Mouse (Mus musculus): Measurements from ENCODE around the gene H2-Ob. TPM values are rescaled to one million over a fixed set of nuclear protein-coding genes. Genes with fewer than 3 reads are reported as not detected.
A peak's percentile ranks its signal among the peaks of the same experiment; 100 is the strongest.

Gene H2-Ob
- total RNA-seq, 2 experiments from 2014 or later, result 0.16 to 0.18 TPM

- DNase-seq (ENCODE audit: extremely low spot score in 1 of 2, low spot score in 2 of 2), result no peak
- H3K27ac ChIP-seq, result no peak overlapping the region
- no peak for TF ChIP-seq CTCF (IDR thresholded peaks at IDR 0.05)
- H3K4me3 ChIP-seq, result no peak overlapping the region
- intact Hi-C loops (cut with DNase I), result no loop called here
Observed at GRCm38 (mm10) chr17:34256501-34256900, 17.8 kb downstream of the H2-Ob start.

- intact Hi-C loops (cut with DNase I), result no loop called here
- DNase-seq (ENCODE audit: extremely low spot score in 1 of 2, low spot score in 2 of 2), result peak; percentile 79 to 85
- Histone ChIP-seq H3K27ac (no peak within 1 kb of the TSS), H3K4me3 (no peak within 1 kb of the TSS)
- no peak for TF ChIP-seq CTCF (IDR thresholded peaks at IDR 0.05)
Observed at GRCm38 (mm10) chr17:34257594-34258375, 19.1 kb downstream of the H2-Ob start, which contains the start of gene H2-Ab1. Gene H2-Ab1, plus strand, starts transcription at chr17:34257689.

DNA sequence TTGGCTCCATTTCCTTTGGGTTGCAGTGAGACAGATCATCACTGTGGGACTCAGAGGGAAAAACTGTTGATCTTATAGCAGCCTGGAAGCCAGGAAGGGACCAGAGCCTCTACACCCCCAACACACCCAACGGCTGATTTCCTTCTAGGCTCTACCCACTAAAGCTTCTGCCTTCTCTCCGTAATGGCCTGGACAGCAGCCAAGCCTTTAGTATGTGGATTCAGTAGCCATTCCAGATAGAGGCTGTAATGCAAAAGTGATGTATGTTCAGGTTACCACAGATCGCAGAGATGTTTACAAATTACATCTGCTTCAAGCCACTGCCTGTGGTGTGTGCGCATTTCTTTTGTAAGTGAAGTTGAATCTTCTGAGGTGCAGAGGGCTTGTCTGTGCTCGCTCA lies 21.8 kb downstream of the H2-Ob start:
- no peak for DNase-seq (ENCODE audit: extremely low spot score in 1 of 2, low spot score in 2 of 2)
- intact Hi-C loops (cut with DNase I), result loop anchor here (5.0 kb wide), 1 partner anchor 47 kb away; the partner anchor contains the start of gene H2-Eb1
- TF ChIP-seq CTCF (IDR thresholded peaks at IDR 0.05), result no peak
- H3K27ac ChIP-seq, result no peak overlapping the region
- no peak overlapping the region for H3K4me3 ChIP-seq

GRCm38 (mm10) chr17:34261502-34261901 lies 22.8 kb downstream of the H2-Ob start:
- Histone ChIP-seq H3K4me3 (no peak overlapping the region), H3K27ac (no peak overlapping the region)
- TF ChIP-seq CTCF (IDR thresholded peaks at IDR 0.05), result no peak
- peak; percentile 54 to 57 for DNase-seq (ENCODE audit: extremely low spot score in 1 of 2, low spot score in 2 of 2)
- intact Hi-C loops (cut with DNase I), result loop anchor here (5.0 kb wide), 1 partner anchor 46 kb away; the partner anchor contains the start of gene H2-Eb1

DNA sequence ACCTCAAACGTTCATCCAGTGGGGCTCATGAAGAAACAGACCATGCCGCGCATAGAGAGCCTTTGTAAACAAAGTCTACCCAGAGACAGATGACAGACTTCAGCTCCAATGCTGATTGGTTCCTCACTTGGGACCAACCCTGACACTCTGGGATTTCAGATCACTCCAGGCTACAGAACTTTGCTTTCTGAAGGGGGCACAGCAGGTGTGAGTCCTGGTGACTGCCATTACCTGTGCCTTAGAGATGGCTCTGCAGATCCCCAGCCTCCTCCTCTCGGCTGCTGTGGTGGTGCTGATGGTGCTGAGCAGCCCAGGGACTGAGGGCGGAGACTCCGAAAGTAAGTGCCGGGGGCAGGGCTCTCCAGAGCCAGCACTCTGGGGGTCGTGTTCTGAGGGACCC lies 24.4 kb downstream of the H2-Ob start:
- intact Hi-C loops (cut with DNase I), result loop anchor here (5.0 kb wide), 1 partner anchor 44 kb away; the partner anchor contains the start of gene H2-Eb1
- DNase-seq (ENCODE audit: extremely low spot score in 1 of 2, low spot score in 2 of 2), result peak; percentile 65 to 67
- Histone ChIP-seq H3K4me3 (peak overlapping the region; percentile 45), H3K27ac (no peak overlapping the region)
- TF ChIP-seq CTCF (IDR thresholded peaks at IDR 0.05), result no peak

DNA sequence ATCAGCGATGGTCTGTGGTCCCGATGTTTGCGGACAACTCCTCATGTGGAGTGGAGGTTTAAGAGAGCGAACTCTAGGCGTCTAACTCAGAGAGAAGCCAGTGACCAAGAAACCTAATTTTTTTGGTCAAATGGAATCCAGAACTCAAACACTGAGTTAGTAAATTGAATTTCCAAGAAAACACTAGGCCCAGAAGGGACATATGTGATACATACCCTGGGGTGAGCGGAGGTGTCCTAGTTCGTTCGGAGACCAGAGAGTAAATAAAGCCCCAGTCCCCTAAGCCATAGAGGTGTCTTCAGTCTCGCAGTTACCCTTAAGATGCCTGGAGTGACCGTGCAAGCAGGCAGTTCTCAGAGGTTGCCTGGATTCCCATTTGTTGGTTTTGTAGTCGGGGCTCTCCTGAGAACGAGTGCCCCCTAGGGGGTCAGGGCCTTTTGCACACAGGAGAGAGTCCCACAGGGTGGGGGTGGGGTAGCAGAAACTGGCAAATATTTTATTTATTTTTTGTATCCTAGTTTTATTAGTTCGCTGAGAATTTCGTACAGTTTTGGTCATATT lies 25.2 kb downstream of the H2-Ob start:
- intact Hi-C loops (cut with DNase I), result loop anchor here (5.0 kb wide), 1 partner anchor 43 kb away; the partner anchor contains the start of gene H2-Eb1

GRCm38 (mm10) chr17:34264452-34265351 lies 26.0 kb downstream of the H2-Ob start:
- TF ChIP-seq CTCF (IDR thresholded peaks at IDR 0.05), result no peak
- peak overlapping the region; percentile 35 for H3K4me3 ChIP-seq
- intact Hi-C loops (cut with DNase I), result loop anchor here (5.0 kb wide), 1 partner anchor 43 kb away; the partner anchor contains the start of gene H2-Eb1
- no peak for DNase-seq (ENCODE audit: extremely low spot score in 1 of 2, low spot score in 2 of 2)
- H3K27ac ChIP-seq, result no peak overlapping the region

More for the DNA sequence above, 25.2 kb downstream of the H2-Ob start:
- Histone ChIP-seq H3K27ac (no peak overlapping the region), H3K4me3 (no peak overlapping the region)
- TF ChIP-seq CTCF (IDR thresholded peaks at IDR 0.05), result no peak; the same call in none of the 2 replicates
- DNase-seq (ENCODE audit: extremely low spot score in 1 of 2, low spot score in 2 of 2), result no peak

DNA sequence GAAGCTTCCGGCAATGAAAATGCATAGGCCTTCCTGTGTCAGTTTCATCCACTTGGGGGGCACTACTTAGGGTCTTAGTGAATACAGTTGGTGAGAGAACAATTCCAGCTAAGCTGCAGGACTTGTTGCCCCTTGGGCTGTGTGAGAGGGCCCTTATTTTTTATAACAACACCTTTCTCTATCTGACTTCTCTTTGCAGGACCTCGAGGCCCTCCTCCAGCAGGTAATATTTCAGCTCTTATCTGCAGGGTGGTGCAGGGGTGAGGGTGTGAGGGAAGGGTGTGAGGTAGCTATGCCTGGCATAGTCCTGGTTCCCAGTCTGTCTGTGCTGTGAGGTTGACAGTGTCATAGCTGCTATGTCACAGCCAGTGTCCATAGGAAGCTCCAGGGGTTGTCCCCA lies 29.6 kb downstream of the H2-Ob start:
- no peak for TF ChIP-seq CTCF (IDR thresholded peaks at IDR 0.05)
- intact Hi-C loops (cut with DNase I), result no loop called here
- no peak for DNase-seq (ENCODE audit: extremely low spot score in 1 of 2, low spot score in 2 of 2)

DNA sequence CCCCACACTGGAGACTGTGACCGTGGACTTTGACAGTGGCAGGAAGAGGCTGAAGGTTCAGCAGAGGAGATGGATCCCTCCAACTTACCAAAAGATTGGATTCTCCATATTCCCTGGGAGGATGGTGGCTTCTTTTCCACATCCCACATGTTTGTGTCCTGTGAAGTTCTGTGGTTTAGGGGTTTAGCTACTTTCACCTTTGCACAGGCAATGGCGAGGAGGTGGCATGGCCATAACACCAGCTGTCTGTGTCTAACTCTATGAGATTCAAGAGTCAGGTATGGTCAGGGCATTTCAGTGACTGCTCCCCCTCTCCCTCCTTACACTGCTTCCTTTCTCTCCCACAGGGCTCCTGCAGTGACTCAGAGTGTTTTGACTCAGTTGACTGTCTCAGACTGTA lies 30.0 kb downstream of the H2-Ob start:
- no peak overlapping the region for H3K4me3 ChIP-seq
- intact Hi-C loops (cut with DNase I), result no loop called here
- TF ChIP-seq CTCF (IDR thresholded peaks at IDR 0.05), result no peak
- no peak overlapping the region for H3K27ac ChIP-seq
- no peak for DNase-seq (ENCODE audit: extremely low spot score in 1 of 2, low spot score in 2 of 2)

More for the DNA sequence above, 29.6 kb downstream of the H2-Ob start:
- Histone ChIP-seq H3K4me3 (no peak overlapping the region), H3K27ac (no peak overlapping the region)

DNA sequence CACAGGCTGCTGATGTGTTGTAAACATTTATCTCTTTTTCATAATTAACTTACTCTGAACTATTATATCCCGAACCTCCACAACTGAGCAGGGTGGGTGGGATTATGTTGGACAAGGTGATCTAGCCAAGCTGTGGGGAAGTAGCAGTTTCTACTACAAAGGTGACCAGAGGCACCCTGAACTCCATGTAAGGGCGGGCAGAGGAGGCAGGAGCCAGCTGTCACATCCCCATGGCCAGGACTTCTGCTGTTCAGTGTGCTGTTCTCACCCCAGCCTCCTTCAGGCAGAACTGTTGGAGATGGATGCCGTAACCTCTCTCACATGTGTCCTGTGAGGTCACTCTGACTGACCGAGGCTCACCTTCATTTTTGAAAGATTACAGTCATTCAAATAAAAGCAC lies 31.1 kb downstream of the H2-Ob start:
- DNase-seq (ENCODE audit: extremely low spot score in 1 of 2, low spot score in 2 of 2), result no peak
- intact Hi-C loops (cut with DNase I), result no loop called here
- Histone ChIP-seq H3K27ac (no peak overlapping the region), H3K4me3 (no peak overlapping the region)
- no peak for TF ChIP-seq CTCF (IDR thresholded peaks at IDR 0.05)

- H3K27ac ChIP-seq, result no peak overlapping the region
- DNase-seq (ENCODE audit: extremely low spot score in 1 of 2, low spot score in 2 of 2), result no peak
- no peak for TF ChIP-seq CTCF (IDR thresholded peaks at IDR 0.05)
- intact Hi-C loops (cut with DNase I), result no loop called here
- H3K4me3 ChIP-seq, result no peak overlapping the region
Observed at GRCm38 (mm10) chr17:34270230-34270629, 31.5 kb downstream of the H2-Ob start.
